Mouse (Mus musculus) heart, postnatal 0 days (tissue): ENCODE results near the gene Ptpro.

Experiments used
- CTCF ChIP-seq: IDR thresholded peaks from 2 replicates; pipeline ENCODE4 v1.5.1; 2016; ENCODE audit warnings: antibody characterized with exemption, control low read depth, low read depth
- EP300 ChIP-seq: IDR thresholded peaks from 2 replicates; pipeline ENCODE4 v1.6.1; 2016; ENCODE audit warnings: antibody characterized with exemption, low read depth

DNA sequence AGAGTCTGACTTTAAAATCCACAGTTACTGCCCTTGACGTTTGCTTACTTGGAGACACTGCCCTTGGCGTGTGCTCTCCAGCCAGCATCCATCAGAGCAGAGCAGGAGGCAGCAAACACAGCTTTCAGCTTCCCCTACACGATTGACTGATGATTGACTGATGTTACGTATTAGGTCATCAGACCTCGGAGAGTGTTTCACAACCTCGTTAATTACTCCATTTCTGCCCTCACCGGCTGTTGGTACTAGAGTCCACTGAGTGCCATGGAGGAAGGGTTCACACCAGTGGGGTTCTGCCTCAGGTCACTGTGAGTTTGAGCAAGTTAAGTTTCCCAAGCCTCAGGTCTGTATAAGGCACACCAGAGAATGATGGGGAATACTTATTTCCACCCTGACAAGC is 143.0 kb downstream of the Ptpro start:
- TF ChIP-seq CTCF (no peak), EP300 (no peak)
